Mouse (Mus musculus) C2C12 (cell line): ENCODE data around the gene Hspbp1. TPM values are rescaled to one million over a fixed set of nuclear protein-coding genes. Genes with fewer than 3 reads are reported as not detected.

Experiments used
- H3K27me3 ChIP-seq: one replicate; pipeline ENCODE4 v1.6.1; 2011; ENCODE audit not compliant: control insufficient read depth, insufficient read depth, insufficient read length
- H3K36me3 ChIP-seq: one replicate; pipeline ENCODE4 v1.6.1; 2011; ENCODE audit not compliant: control insufficient read depth, insufficient read depth
- H3K4me3 ChIP-seq: one replicate; pipeline ENCODE4 v1.5.1; 2011; ENCODE audit warnings: mild to moderate bottlenecking, control low read depth; ENCODE audit not compliant: poor library complexity, insufficient read depth, severe bottlenecking
- H3K79me2 ChIP-seq: one replicate; pipeline ENCODE4 v1.6.1; 2011; ENCODE audit not compliant: control insufficient read depth, insufficient read depth
- H3K79me3 ChIP-seq: one replicate; pipeline ENCODE4 v1.6.1; 2011; ENCODE audit warnings: low read depth, control low read depth
- H3ac ChIP-seq: one replicate; pipeline ENCODE3; 2011; ENCODE audit warnings: low read depth; ENCODE audit not compliant: control insufficient read depth, insufficient read length
- CEBPB ChIP-seq: IDR thresholded peaks from one replicate; pipeline ENCODE4 v1.6.1; 2011; ENCODE audit warnings: low read depth, mild to moderate bottlenecking, control low read depth, moderate library complexity
- CTCF ChIP-seq: IDR thresholded peaks from one replicate; pipeline ENCODE4 v1.5.1; 2011; ENCODE audit not compliant: control insufficient read depth, insufficient read depth, insufficient read length
- FOSL1 ChIP-seq: IDR thresholded peaks from one replicate; pipeline ENCODE4 v1.8.0; 2011; ENCODE audit warnings: mild to moderate bottlenecking, low read length; ENCODE audit not compliant: poor library complexity, insufficient read depth, severe bottlenecking
- MAX ChIP-seq: IDR thresholded peaks from one replicate; pipeline ENCODE4 v1.6.1; 2011; ENCODE audit warnings: mild to moderate bottlenecking, control low read depth
- MYOD1 ChIP-seq: IDR thresholded peaks from one replicate; pipeline ENCODE4 v1.6.1; 2011; ENCODE audit warnings: low read depth; ENCODE audit not compliant: control insufficient read depth, insufficient read length
- MYOG ChIP-seq: IDR thresholded peaks from one replicate; pipeline ENCODE4 v1.6.1; 2011; ENCODE audit not compliant: control insufficient read depth, insufficient read length; ENCODE audit errors: extremely low read depth
- USF1 ChIP-seq: IDR thresholded peaks from one replicate; pipeline ENCODE4 v1.6.1; 2011; ENCODE audit warnings: low read depth, mild to moderate bottlenecking, control low read depth, moderate library complexity
- polyA plus RNA-seq: library from polyadenylated mRNA; unstranded; fragments of >200 nt; fragmentation: generic; extraction: Trizol; gene quantifications from one replicate; pipeline ENCODE4 v1.2.1, GENCODE M21; 2012; ENCODE audit warnings: missing spikeins

Gene Hspbp1
- polyA plus RNA-seq, 1 experiment: 110 TPM

DNA sequence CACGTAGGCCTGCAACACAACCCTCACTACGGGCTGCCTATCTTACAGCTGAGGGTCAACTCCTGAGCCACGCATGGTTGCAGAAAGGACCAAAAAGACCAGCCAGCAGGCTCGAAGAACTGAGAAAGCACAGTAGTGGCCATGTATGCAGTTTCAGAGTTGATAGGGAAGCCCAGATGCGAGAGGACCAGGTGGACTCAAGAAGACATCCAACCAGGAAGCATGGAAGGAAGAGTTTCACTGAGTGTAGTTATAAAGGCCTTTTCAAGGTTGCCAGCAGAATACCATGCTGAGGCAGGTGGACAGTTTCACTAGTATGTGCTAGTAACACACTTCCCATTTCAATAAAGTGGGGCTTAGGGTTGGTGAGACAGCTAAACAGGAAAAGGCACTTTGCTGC lies 32.1 kb downstream of the Hspbp1 start:
- TF ChIP-seq MYOD1: no peak
- TF ChIP-seq USF1: no peak
- no peak for TF ChIP-seq MAX
- TF ChIP-seq FOSL1: no peak
- TF ChIP-seq CTCF: no peak
- TF ChIP-seq MYOG: no peak
- TF ChIP-seq CEBPB: no peak
- H3ac ChIP-seq: no peak overlapping the region
- peaks cover 20% of the 10 kb centered on the region for H3K36me3 ChIP-seq
- H3K79me3 ChIP-seq: peaks cover 77% of the 10 kb centered on the region
- no peaks in the 10 kb centered on the region for H3K27me3 ChIP-seq
- H3K4me3 ChIP-seq: no peak overlapping the region
- H3K79me2 ChIP-seq: peaks cover 80% of the 10 kb centered on the region

- Histone ChIP-seq H3K79me3 (peaks cover 72% of the 10 kb centered on the region), H3K36me3 (peaks cover 20% of the 10 kb centered on the region), H3ac (no peak overlapping the region), H3K4me3 (no peak overlapping the region), H3K79me2 (peaks cover 80% of the 10 kb centered on the region), H3K27me3 (no peaks in the 10 kb centered on the region)
- no peak for TF ChIP-seq FOSL1
- TF ChIP-seq MYOG: no peak
- TF ChIP-seq MAX: no peak
- TF ChIP-seq USF1: no peak
- no peak for TF ChIP-seq CEBPB
- no peak for TF ChIP-seq CTCF
- no peak for TF ChIP-seq MYOD1
Measured at GRCm38 (mm10) chr7:4651581-4651980, 33.3 kb downstream of the Hspbp1 start.

GRCm38 (mm10) chr7:4647992-4648391 lies 36.9 kb downstream of the Hspbp1 start:
- Histone ChIP-seq H3ac (no peak overlapping the region), H3K4me3 (no peak overlapping the region), H3K27me3 (no peaks in the 10 kb centered on the region), H3K79me2 (peaks cover 46% of the 10 kb centered on the region), H3K36me3 (peaks cover 41% of the 10 kb centered on the region), H3K79me3 (peaks cover 41% of the 10 kb centered on the region)
- no peak for TF ChIP-seq CEBPB
- TF ChIP-seq MYOG: no peak
- TF ChIP-seq FOSL1: no peak
- TF ChIP-seq USF1: no peak
- no peak for TF ChIP-seq MAX
- TF ChIP-seq CTCF: no peak
- TF ChIP-seq MYOD1: no peak

DNA sequence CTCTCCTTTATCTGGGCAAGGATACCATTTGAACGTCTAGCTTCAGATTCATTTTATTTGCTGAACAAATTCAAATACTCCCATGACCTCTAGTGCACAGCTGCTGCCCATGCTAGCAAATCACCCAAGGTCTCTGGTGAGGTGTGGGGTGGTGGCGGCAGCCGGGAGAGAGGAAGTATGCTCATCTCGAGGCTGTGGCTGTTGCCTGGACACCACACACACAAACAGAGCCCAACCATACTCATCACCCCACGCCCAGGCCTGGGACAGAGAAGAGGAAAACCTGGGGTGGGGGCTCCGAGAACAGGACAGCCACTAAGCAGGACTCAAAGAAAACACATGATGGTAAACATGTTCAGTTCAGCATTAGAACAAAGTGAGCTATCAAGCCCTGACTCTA lies 37.6 kb downstream of the Hspbp1 start:
- TF ChIP-seq CEBPB (no peak), FOSL1 (no peak), CTCF (no peak), USF1 (no peak)
- peaks cover 39% of the 10 kb centered on the region for H3K79me2 ChIP-seq
- H3ac ChIP-seq: no peak overlapping the region
- H3K36me3 ChIP-seq: peaks cover 34% of the 10 kb centered on the region
- no peaks in the 10 kb centered on the region for H3K27me3 ChIP-seq
- no peak overlapping the region for H3K4me3 ChIP-seq
- H3K79me3 ChIP-seq: peaks cover 34% of the 10 kb centered on the region

- Histone ChIP-seq H3K36me3 (peaks cover 29% of the 10 kb centered on the region), H3K4me3 (no peak overlapping the region), H3K79me2 (peaks cover 34% of the 10 kb centered on the region), H3ac (no peak overlapping the region), H3K27me3 (no peaks in the 10 kb centered on the region), H3K79me3 (peaks cover 29% of the 10 kb centered on the region)
- no peak for TF ChIP-seq USF1
- TF ChIP-seq MYOG: no peak
- no peak for TF ChIP-seq MYOD1
- no peak for TF ChIP-seq CEBPB
- TF ChIP-seq FOSL1: no peak
- no peak for TF ChIP-seq CTCF
- TF ChIP-seq MAX: no peak
Measured at GRCm38 (mm10) chr7:4646806-4647205, 38.1 kb downstream of the Hspbp1 start.

- Histone ChIP-seq H3K27me3 (no peaks in the 10 kb centered on the region), H3K79me2 (peaks cover 18% of the 10 kb centered on the region), H3K79me3 (peaks cover 13% of the 10 kb centered on the region), H3K36me3 (peaks cover 22% of the 10 kb centered on the region), H3K4me3 (no peak overlapping the region), H3ac (no peak overlapping the region)
- no peak for TF ChIP-seq CEBPB
- TF ChIP-seq MAX: no peak
- no peak for TF ChIP-seq FOSL1
- no peak for TF ChIP-seq USF1
- TF ChIP-seq MYOD1: no peak
- TF ChIP-seq MYOG: no peak
- TF ChIP-seq CTCF: no peak
Measured at GRCm38 (mm10) chr7:4643225-4643624, 41.6 kb downstream of the Hspbp1 start.
